In the genomic region with DNA sequence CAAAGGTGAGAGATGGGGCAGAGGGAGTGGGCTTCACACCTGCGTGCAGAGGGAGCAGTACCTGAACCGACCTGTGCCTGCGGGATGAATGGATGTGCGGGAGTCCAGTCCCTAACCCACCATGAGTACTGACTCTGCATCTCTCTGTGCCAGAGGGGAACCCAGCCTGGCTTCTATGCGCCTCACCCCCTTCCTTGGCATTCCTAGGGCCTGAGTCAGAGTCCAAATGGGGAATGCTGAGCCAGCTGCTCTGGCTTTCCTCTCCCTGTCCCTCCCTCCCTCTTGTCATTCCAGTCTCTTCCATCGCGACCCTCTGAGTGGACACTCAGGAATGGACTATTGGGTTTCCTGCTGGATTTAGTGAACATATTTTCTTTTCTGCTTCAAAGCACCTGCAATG, we compare ENCODE assay signal across 8 mouse cellular contexts. TPM values are rescaled to one million over a fixed set of nuclear protein-coding genes. Genes with fewer than 3 reads are reported as not detected.
A peak's percentile ranks its signal among the peaks of the same experiment; 100 is the strongest.
DNase-seq lines count a peak whose midpoint lies in the region; ATAC-seq and TF ChIP-seq lines count a peak whose summit lies in the region.

No protein-coding gene starts in this region.

- WGBS in embryonic facial prominence, embryonic 14.5 days: 61% methylated on average over 7 of the region's 7 CpGs
- 34% methylated on average over 7 of the region's 7 CpGs for WGBS in lung, embryonic 15.5 days
- 78% methylated on average over 7 of the region's 7 CpGs for WGBS in forebrain, embryonic 10.5 days

- peak; percentile 12 for DNase-seq in Patski (ENCODE audit: low read depth, low spot score)
- DNase-seq in embryonic facial prominence, embryonic 14.5 days (ENCODE audit: low spot score): peak; percentile 68
- DNase-seq in heart, postnatal 36 days: peak; percentile 49 to 50
- no peak for DNase-seq in cerebellum, adult 9-11 months
- no peak for DNase-seq in forebrain, embryonic 10.5 days (ENCODE audit: extremely low spot score, low spot score)
- no peak for DNase-seq in layer of hippocampus, postnatal 36 days
- no peak for DNase-seq in left cerebral cortex, postnatal 10 days (ENCODE audit: extremely low spot score in 1 of 2, low spot score in 2 of 2)

- TF ChIP-seq CTCF in Patski (IDR thresholded peaks at IDR 0.05): no peak

- peaks cover 10% of the 10 kb centered on the region for H3K4me1 ChIP-seq in embryonic facial prominence, embryonic 14.5 days (ENCODE audit: control insufficient read depth, insufficient read depth, low read length)
- H3K4me1 ChIP-seq in lung, embryonic 15.5 days: peaks cover 15% of the 10 kb centered on the region
- peaks cover 13% of the 10 kb centered on the region; the same call in 1 of the 2 replicates for H3K4me1 ChIP-seq in forebrain, embryonic 10.5 days

- H3K4me3 ChIP-seq in embryonic facial prominence, embryonic 14.5 days (ENCODE audit: low read depth, low read length): peak overlapping the region; percentile 28; the same call in 1 of the 2 replicates
- no peak overlapping the region for H3K4me3 ChIP-seq in lung, embryonic 15.5 days
- no peak overlapping the region for H3K4me3 ChIP-seq in forebrain, embryonic 10.5 days

- intact Hi-C loops in heart, postnatal 36 days (cut with DNase I): loop anchor here (2.0 kb wide), 1 partner anchor 34 kb away; no protein-coding TSS in a partner anchor
- intact Hi-C loops in left cerebral cortex, postnatal 10 days (cut with DNase I): no loop called here

- H3K27ac ChIP-seq in embryonic facial prominence, embryonic 14.5 days (replicated peaks; ENCODE audit: low read depth, low read length): no peak overlapping the region
- H3K27ac ChIP-seq in lung, embryonic 15.5 days: no peak overlapping the region
- H3K27ac ChIP-seq in forebrain, embryonic 10.5 days: no peak overlapping the region

- H3K4me2 ChIP-seq in embryonic facial prominence, embryonic 14.5 days (ENCODE audit: low read depth, low read length): peak overlapping the region; percentile 52
- H3K4me2 ChIP-seq in lung, embryonic 15.5 days: peak overlapping the region; percentile 49; the same call in 1 of the 2 replicates

- no peaks in the 10 kb centered on the region for H3K36me3 ChIP-seq in embryonic facial prominence, embryonic 14.5 days (ENCODE audit: control insufficient read depth, insufficient read depth, low read length)
- no peaks in the 10 kb centered on the region for H3K36me3 ChIP-seq in lung, embryonic 15.5 days
- no peaks in the 10 kb centered on the region for H3K36me3 ChIP-seq in forebrain, embryonic 10.5 days (replicated peaks)

- POLR2A ChIA-PET in Patski (lab: Charles Lee): no interaction called here

- no peak overlapping the region for H3K9ac ChIP-seq in embryonic facial prominence, embryonic 14.5 days (ENCODE audit: low read depth, low read length)
- no peak overlapping the region for H3K9ac ChIP-seq in lung, embryonic 15.5 days

- CTCF ChIA-PET in Patski (lab: Charles Lee): no interaction called here

- in situ Hi-C loops in Patski (cut with MboI; ENCODE audit: low pct_unique_long_range_greater_than_20kb): no loop called here

- no peaks in the 10 kb centered on the region for H3K27me3 ChIP-seq in Patski
- H3K27me3 ChIP-seq in embryonic facial prominence, embryonic 14.5 days (replicated peaks; ENCODE audit: control insufficient read depth, insufficient read depth, low read length): no peaks in the 10 kb centered on the region
- peaks cover 22% of the 10 kb centered on the region; the same call in 1 of the 2 replicates for H3K27me3 ChIP-seq in lung, embryonic 15.5 days
- peaks cover 43% of the 10 kb centered on the region for H3K27me3 ChIP-seq in forebrain, embryonic 10.5 days (ENCODE audit: poor library complexity, severe bottlenecking)

- H3K9me3 ChIP-seq in embryonic facial prominence, embryonic 14.5 days (ENCODE audit: control insufficient read depth, low read length): no peaks in the 10 kb centered on the region
- H3K9me3 ChIP-seq in lung, embryonic 15.5 days: no peaks in the 10 kb centered on the region
- no peaks in the 10 kb centered on the region for H3K9me3 ChIP-seq in forebrain, embryonic 10.5 days

- peak; percentile 89 for ATAC-seq in Patski
- ATAC-seq in embryonic facial prominence, embryonic 14.5 days (ENCODE audit: low read depth): peak; percentile 60; the same call in 1 of the 2 replicates
- peak; percentile 62; the same call in 1 of the 2 replicates for ATAC-seq in lung, embryonic 15.5 days (ENCODE audit: borderline replicate concordance, extremely low read depth, low FRiP score, low TSS enrichment)

RNA-seq across cellular contexts. Expression of a gene that starts 0.3 kb away (rescaled TPM):
- not detected for polyA plus RNA-seq in Patski (2021)
- polyA plus RNA-seq in embryonic facial prominence, embryonic 14.5 days (2014; fragmentation: Nextera tagmentation; extraction: Ambion mirVana): 4.5 and 6.4 TPM in 2 replicates
- 1 to 10 TPM; 1.1 to 1.4 TPM for total RNA-seq in heart, postnatal 36 days (2021)
- 0.34 and 0.57 TPM in 2 replicates for polyA plus RNA-seq in lung, embryonic 15.5 days (2015; fragmentation: Nextera tagmentation; extraction: Ambion mirVana)
- polyA plus RNA-seq in forebrain, embryonic 10.5 days (2016; fragmentation: Nextera tagmentation; extraction: Ambion mirVana): 0.20 TPM in 1 of 2 replicates, not detected in the other
- not detected for total RNA-seq in layer of hippocampus, postnatal 36 days (2021)
- not detected for total RNA-seq in left cerebral cortex, postnatal 10 days (2021)

RNA-seq across cellular contexts. Expression of a gene that starts 22.4 kb away (rescaled TPM):
- not detected for polyA plus RNA-seq in Patski (2021)
- polyA plus RNA-seq in embryonic facial prominence, embryonic 14.5 days (2014; fragmentation: Nextera tagmentation; extraction: Ambion mirVana): 16.1 and 23.1 TPM in 2 replicates
- under 1 TPM; 0.14 to 0.33 TPM for total RNA-seq in heart, postnatal 36 days (2021)
- 1.2 TPM in 2 replicates for polyA plus RNA-seq in lung, embryonic 15.5 days (2015; fragmentation: Nextera tagmentation; extraction: Ambion mirVana)
- polyA plus RNA-seq in forebrain, embryonic 10.5 days (2016; fragmentation: Nextera tagmentation; extraction: Ambion mirVana): 9.1 and 10.6 TPM in 2 replicates
- under 1 TPM; 0.30 to 0.81 TPM for total RNA-seq in layer of hippocampus, postnatal 36 days (2021)
- total RNA-seq in left cerebral cortex, postnatal 10 days (2021): 1 to 10 TPM; 1.2 to 1.7 TPM

RNA-seq across cellular contexts. Expression of a gene that starts 35.9 kb away (rescaled TPM):
- polyA plus RNA-seq in Patski (2021): not detected
- polyA plus RNA-seq in embryonic facial prominence, embryonic 14.5 days (2014; fragmentation: Nextera tagmentation; extraction: Ambion mirVana): 9.0 and 9.7 TPM in 2 replicates
- 10 to 100 TPM; 13.5 to 18.4 TPM for total RNA-seq in heart, postnatal 36 days (2021)
- polyA plus RNA-seq in lung, embryonic 15.5 days (2015; fragmentation: Nextera tagmentation; extraction: Ambion mirVana): 3.0 TPM in 2 replicates
- polyA plus RNA-seq in forebrain, embryonic 10.5 days (2016; fragmentation: Nextera tagmentation; extraction: Ambion mirVana): 10.4 and 11.5 TPM in 2 replicates
- 1 to 10 TPM; 1.5 to 1.7 TPM for total RNA-seq in layer of hippocampus, postnatal 36 days (2021)
- total RNA-seq in left cerebral cortex, postnatal 10 days (2021): 1 to 10 TPM in 1 of 2 experiments, under 1 TPM in 1; 0.75 to 1.3 TPM

RNA-seq across cellular contexts. Expression of a gene that starts 42.0 kb away (rescaled TPM):
- not detected for polyA plus RNA-seq in Patski (2021)
- polyA plus RNA-seq in embryonic facial prominence, embryonic 14.5 days (2014; fragmentation: Nextera tagmentation; extraction: Ambion mirVana): 6.1 and 6.7 TPM in 2 replicates
- total RNA-seq in heart, postnatal 36 days (2021): not detected
- 0.20 and 0.25 TPM in 2 replicates for polyA plus RNA-seq in lung, embryonic 15.5 days (2015; fragmentation: Nextera tagmentation; extraction: Ambion mirVana)
- 0.65 and 0.92 TPM in 2 replicates for polyA plus RNA-seq in forebrain, embryonic 10.5 days (2016; fragmentation: Nextera tagmentation; extraction: Ambion mirVana)
- 1 to 10 TPM; 1.8 to 2.6 TPM for total RNA-seq in layer of hippocampus, postnatal 36 days (2021)
- 1 to 10 TPM in 1 of 2 experiments, under 1 TPM in 1; 0.87 to 1.1 TPM for total RNA-seq in left cerebral cortex, postnatal 10 days (2021)

Comparison
In these comparisons a context has a peak if more than half of its experiments do, and no peak if none do; other contexts are left out.
1. DNase-seq: peak in Patski (single experiment), embryonic facial prominence, embryonic 14.5 days (single experiment) and heart, postnatal 36 days (2 of 2); none in cerebellum, adult 9-11 months (single experiment), forebrain, embryonic 10.5 days (single experiment), layer of hippocampus, postnatal 36 days (0 of 2) and left cerebral cortex, postnatal 10 days (0 of 2).
2. Peak in every context shown above with its lines, with median percentiles within 50 percentile points of each other: ATAC-seq.